Mouse (Mus musculus) liver, embryonic 14.5 days (tissue): ENCODE measurements around the gene Gpr153.

Source experiments
- CTCF ChIP-seq: IDR thresholded peaks from 2 replicates; pipeline ENCODE4 v1.5.1; 2016; ENCODE audit warnings: antibody characterized with exemption, low read depth, control low read depth
- EP300 ChIP-seq: IDR thresholded peaks from 2 replicates; pipeline ENCODE4 v1.6.1; 2016; ENCODE audit warnings: antibody characterized with exemption, low read depth

GRCm38 (mm10) chr4:152250615-152251014 lies 23.4 kb upstream of the Gpr153 start:
- TF ChIP-seq CTCF (no peak), EP300 (no peak)
